Mouse (Mus musculus) A20 (cell line): ENCODE data around the gene Mob1a.

ENCODE experiments used
- DNase-seq: peaks from one replicate; pipeline ENCODE4 v3.0.0-alpha.2; 2011; ENCODE audit warnings: low read depth, low spot score

Gene Mob1a

DNA sequence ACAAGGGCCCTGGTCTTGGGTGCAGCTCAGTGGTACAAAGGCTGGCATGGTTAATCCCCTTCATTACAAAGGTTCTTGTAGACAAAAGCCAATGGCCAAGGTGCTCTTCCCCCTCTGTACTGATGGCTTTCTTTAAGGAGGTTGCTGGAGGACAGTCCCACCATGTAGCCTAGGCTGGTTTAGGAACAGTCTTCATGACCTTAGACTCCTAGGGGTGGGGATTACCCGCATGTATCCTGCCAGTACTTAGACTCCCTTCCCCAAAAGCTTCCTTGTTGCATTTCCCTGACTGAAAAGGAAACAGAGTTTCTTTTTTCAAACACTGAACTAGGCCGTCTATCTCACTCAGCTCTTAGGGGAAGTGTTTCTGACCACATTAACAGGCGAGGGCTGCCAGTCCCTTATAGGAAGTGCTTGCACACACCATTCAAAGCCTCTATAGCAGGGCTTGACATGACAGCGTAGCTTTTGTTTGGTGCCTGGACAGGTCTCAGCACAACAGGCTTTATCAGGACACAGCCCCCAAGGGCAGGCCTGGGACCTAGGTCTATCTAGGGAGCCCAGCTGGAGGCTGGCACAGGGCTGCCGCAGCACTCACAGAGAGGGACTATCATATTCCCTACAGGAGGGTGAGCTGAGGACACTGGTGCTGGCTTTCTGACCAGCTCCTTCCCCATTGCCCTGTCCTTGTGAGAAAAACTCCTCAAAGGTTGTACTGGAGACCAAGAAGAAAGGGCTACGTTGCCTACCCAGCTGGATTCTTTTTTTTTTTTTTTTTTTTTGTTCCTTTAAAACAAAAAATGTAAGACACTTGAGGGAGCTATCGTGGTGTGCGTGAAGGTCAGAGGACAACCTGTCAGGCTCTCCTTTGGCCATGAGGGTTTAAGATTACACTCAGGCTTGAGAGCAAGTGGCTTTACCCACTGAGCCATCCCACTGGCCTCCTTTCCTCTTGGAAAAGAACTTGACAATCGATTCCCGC, 56.0 kb downstream of the Mob1a start:
- no peak for DNase-seq

DNA sequence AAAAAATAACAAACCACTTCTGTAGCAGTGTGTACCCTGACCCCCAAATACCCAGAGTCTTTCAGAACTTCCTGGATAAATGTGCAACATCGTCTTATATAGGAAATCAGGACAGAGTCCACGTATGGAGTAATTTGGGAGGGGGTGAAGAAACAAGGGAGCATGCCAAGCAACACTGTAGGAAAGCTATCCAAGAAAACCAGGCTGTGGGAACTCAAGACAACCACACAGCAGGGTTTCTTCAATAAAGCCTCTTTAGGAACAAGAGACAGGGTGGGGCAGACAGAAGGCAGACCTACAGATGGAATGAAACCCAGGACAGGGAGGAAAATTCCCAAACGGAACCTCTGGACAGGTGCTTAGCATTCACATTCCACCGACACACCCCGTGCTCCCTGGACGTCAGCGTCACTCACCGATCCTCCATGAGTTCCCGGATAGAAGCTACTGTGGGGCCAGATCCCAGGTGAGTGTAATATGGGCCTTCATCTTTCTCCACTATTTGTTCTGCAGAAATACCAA, 59.8 kb downstream of the Mob1a start:
- no peak for DNase-seq

DNA sequence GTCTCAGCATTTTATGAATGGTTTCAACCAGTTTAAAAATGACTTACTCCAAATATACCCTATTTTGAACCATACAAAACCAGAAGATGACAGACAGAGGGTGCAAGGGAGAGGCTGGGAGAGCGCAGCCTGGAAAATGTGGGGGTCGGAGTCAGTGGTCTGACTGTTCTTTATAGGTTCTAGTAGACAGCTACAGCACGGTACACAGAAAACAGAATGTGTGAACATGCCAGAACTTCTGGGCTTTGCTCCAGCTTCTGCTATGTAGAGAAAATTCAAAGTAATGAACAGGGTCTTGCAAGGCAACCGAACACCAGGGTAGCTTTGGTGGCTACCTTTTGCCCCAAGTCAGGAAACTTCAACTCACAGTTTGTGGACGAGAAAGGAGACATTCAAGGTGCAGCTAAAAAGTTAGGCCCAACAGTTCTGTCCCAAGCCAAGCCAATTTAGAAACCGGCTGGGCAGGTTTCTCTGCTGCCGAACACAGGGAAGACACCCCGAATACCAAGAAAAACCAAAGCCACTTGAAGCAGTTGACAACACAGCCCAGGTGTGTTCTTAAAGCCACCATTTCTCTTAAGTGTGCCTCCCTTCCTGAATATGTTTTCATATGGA, 66.5 kb downstream of the Mob1a start:
- DNase-seq = no peak
